Mouse (Mus musculus) limb, embryonic 13.5 days (tissue): ENCODE results near the gene E030018B13Rik. TPM values are rescaled to one million over a fixed set of nuclear protein-coding genes. Genes with fewer than 3 reads are reported as not detected.

Experiments
- ATAC-seq: fragments of 200-750 bp; cut with Nextera tagmentation; 2 replicates; pipeline ENCODE4 v1.8.0; 2017; ENCODE audit warnings: low read depth, moderate number of reproducible peaks, moderate TSS enrichment; ENCODE audit not compliant: low FRiP score
- H3K27ac ChIP-seq: fragments of 300-500 bp; sonication (generic); 2 replicates; pipeline ENCODE4 v1.5.1; 2015; ENCODE audit warnings: inconsistent platforms, mild to moderate bottlenecking, moderate library complexity
- H3K27me3 ChIP-seq: fragments of 300-500 bp; sonication (generic); 2 replicates; pipeline ENCODE4 v1.6.1; 2015; ENCODE audit warnings: mild to moderate bottlenecking, inconsistent platforms
- H3K36me3 ChIP-seq: fragments of 300-500 bp; sonication (generic); 2 replicates; pipeline ENCODE4 v1.6.1; 2015; ENCODE audit warnings: inconsistent platforms, mild to moderate bottlenecking, moderate library complexity
- H3K4me1 ChIP-seq: fragments of 300-500 bp; sonication (generic); 2 replicates; pipeline ENCODE4 v1.6.1; 2015; ENCODE audit warnings: inconsistent platforms
- H3K4me2 ChIP-seq: fragments of 300-500 bp; sonication (generic); replicated peaks from 2 replicates; pipeline ENCODE4 v1.6.1; 2015; ENCODE audit warnings: inconsistent platforms, mild to moderate bottlenecking, moderate library complexity
- H3K4me3 ChIP-seq: fragments of 300-500 bp; sonication (generic); 2 replicates; pipeline ENCODE4 v1.5.1; 2015; ENCODE audit warnings: moderate library complexity, mild to moderate bottlenecking, inconsistent platforms
- H3K9ac ChIP-seq: fragments of 300-500 bp; sonication (generic); 2 replicates; pipeline ENCODE4 v1.6.1; 2015; ENCODE audit warnings: mild to moderate bottlenecking, inconsistent platforms
- H3K9me3 ChIP-seq: fragments of 300-500 bp; sonication (generic); 2 replicates; pipeline ENCODE4 v1.6.1; 2016; ENCODE audit warnings: inconsistent platforms
- WGBS: fragments of 180-500 bp; shearing (Covaris S2); methylation state at CpG from one replicate; pipeline ENCODE4 v1.1.7; 2015; 5-methylcytosine and 5-hydroxymethylcytosine counted together
- polyA plus RNA-seq: library from polyadenylated mRNA; unstranded; fragments of >200 nt; fragmentation: Nextera tagmentation; extraction: Ambion mirVana; gene quantifications from 2 replicates; pipeline ENCODE4 v1.2.1, GENCODE M21; 2015

Gene E030018B13Rik
- polyA plus RNA-seq, 1 experiment from 2014 or later = 0.14 TPM

GRCm38 (mm10) chr7:63900411-63900810, 16.2 kb upstream of the E030018B13Rik start:
- Histone ChIP-seq H3K4me3 (no peak overlapping the region), H3K4me1 (peaks cover 55% of the 10 kb centered on the region)

GRCm38 (mm10) chr7:63901346-63901745, 15.3 kb upstream of the E030018B13Rik start:
- Histone ChIP-seq H3K27ac (no peak overlapping the region), H3K4me1 (peaks cover 51% of the 10 kb centered on the region), H3K9me3 (no peaks in the 10 kb centered on the region), H3K9ac (0 out of 2 replicates have a peak overlapping the region, but pooled peaks have one; percentile 8), H3K4me2 (no peak overlapping the region), H3K36me3 (no peaks in the 10 kb centered on the region), H3K4me3 (no peak overlapping the region), H3K27me3 (no peaks in the 10 kb centered on the region)
- no peak for ATAC-seq
- WGBS = 71% methylated on average over 11 of the region's 11 CpGs

More at GRCm38 (mm10) chr7:63900411-63900810, 16.2 kb upstream of the E030018B13Rik start:
- ATAC-seq = no peak
- H3K9me3 ChIP-seq = no peaks in the 10 kb centered on the region
- 93% methylated on average over 2 of the region's 2 CpGs for WGBS
- H3K27me3 ChIP-seq = no peaks in the 10 kb centered on the region
- no peak overlapping the region for H3K4me2 ChIP-seq
- H3K36me3 ChIP-seq = no peaks in the 10 kb centered on the region
- H3K9ac ChIP-seq = no peak overlapping the region
- no peak overlapping the region for H3K27ac ChIP-seq

- no peak overlapping the region for H3K4me2 ChIP-seq
- peak overlapping the region; percentile 8; the same call in 1 of the 2 replicates for H3K9ac ChIP-seq
- H3K4me1 ChIP-seq = peaks cover 45% of the 10 kb centered on the region
- H3K4me3 ChIP-seq = no peak overlapping the region
- 80% methylated on average over 3 of the region's 3 CpGs for WGBS
- H3K36me3 ChIP-seq = no peaks in the 10 kb centered on the region
- H3K27me3 ChIP-seq = no peaks in the 10 kb centered on the region
- no peak overlapping the region for H3K27ac ChIP-seq
- H3K9me3 ChIP-seq = no peaks in the 10 kb centered on the region
- no peak for ATAC-seq
Measured at GRCm38 (mm10) chr7:63901942-63902341, 14.7 kb upstream of the E030018B13Rik start.

- H3K9ac ChIP-seq = peak overlapping the region; percentile 6; the same call in 1 of the 2 replicates
- H3K36me3 ChIP-seq = no peaks in the 10 kb centered on the region
- H3K4me1 ChIP-seq = peaks cover 37% of the 10 kb centered on the region
- WGBS = 34% methylated on average over 3 of the region's 3 CpGs
- H3K9me3 ChIP-seq = no peaks in the 10 kb centered on the region
- peak overlapping the region; percentile 78 for H3K27ac ChIP-seq
- H3K4me3 ChIP-seq = no peak overlapping the region
- no peak overlapping the region for H3K4me2 ChIP-seq
- ATAC-seq = peak; percentile 19; the same call in 1 of the 2 replicates
- H3K27me3 ChIP-seq = no peaks in the 10 kb centered on the region
Measured at GRCm38 (mm10) chr7:63902604-63903210, 13.9 kb upstream of the E030018B13Rik start.

- Histone ChIP-seq H3K27me3 (no peaks in the 10 kb centered on the region), H3K4me3 (no peak overlapping the region), H3K27ac (peak overlapping the region; percentile 78; the same call in 1 of the 2 replicates), H3K4me1 (peaks cover 39% of the 10 kb centered on the region), H3K4me2 (no peak overlapping the region), H3K36me3 (no peaks in the 10 kb centered on the region), H3K9ac (0 out of 2 replicates have a peak overlapping the region, but pooled peaks have one; percentile 4), H3K9me3 (no peaks in the 10 kb centered on the region)
- 52% methylated on average over 9 of the region's 9 CpGs for WGBS
- no peak for ATAC-seq
Measured at GRCm38 (mm10) chr7:63903635-63904380, 12.8 kb upstream of the E030018B13Rik start.

- Histone ChIP-seq H3K27ac (no peak overlapping the region), H3K4me2 (no peak overlapping the region), H3K27me3 (no peaks in the 10 kb centered on the region), H3K4me3 (no peak overlapping the region), H3K36me3 (no peaks in the 10 kb centered on the region), H3K4me1 (peaks cover 45% of the 10 kb centered on the region), H3K9ac (no peak overlapping the region), H3K9me3 (no peaks in the 10 kb centered on the region)
- 77% methylated on average over 2 of the region's 2 CpGs for WGBS
- no peak for ATAC-seq
Measured at GRCm38 (mm10) chr7:63905190-63905589, 11.5 kb upstream of the E030018B13Rik start.

GRCm38 (mm10) chr7:63905642-63906041, 11.0 kb upstream of the E030018B13Rik start:
- no peak overlapping the region for H3K27ac ChIP-seq
- ATAC-seq = no peak
- WGBS = 85% methylated on average over 5 of the region's 5 CpGs

GRCm38 (mm10) chr7:63907778-63908495, 8.7 kb upstream of the E030018B13Rik start:
- 0 out of 2 replicates have a peak overlapping the region, but pooled peaks have one; percentile 55 for H3K27ac ChIP-seq
- WGBS = 91% methylated on average over 5 of the region's 5 CpGs

More at GRCm38 (mm10) chr7:63905642-63906041, 11.0 kb upstream of the E030018B13Rik start:
- no peaks in the 10 kb centered on the region for H3K9me3 ChIP-seq
- H3K4me2 ChIP-seq = no peak overlapping the region
- no peaks in the 10 kb centered on the region for H3K27me3 ChIP-seq
- peaks cover 48% of the 10 kb centered on the region for H3K4me1 ChIP-seq
- no peaks in the 10 kb centered on the region for H3K36me3 ChIP-seq
- no peak overlapping the region for H3K4me3 ChIP-seq
- H3K9ac ChIP-seq = no peak overlapping the region

GRCm38 (mm10) chr7:63908496-63909285, 8.0 kb upstream of the E030018B13Rik start:
- Histone ChIP-seq H3K27me3 (no peaks in the 10 kb centered on the region), H3K4me2 (peak overlapping the region; percentile 27; the same call in 1 of the 2 replicates), H3K36me3 (no peaks in the 10 kb centered on the region), H3K9me3 (no peaks in the 10 kb centered on the region), H3K9ac (no peak overlapping the region), H3K4me3 (no peak overlapping the region), H3K4me1 (peaks cover 54% of the 10 kb centered on the region), H3K27ac (peak overlapping the region; percentile 55; the same call in 1 of the 2 replicates)
- WGBS = 22% methylated on average over 10 of the region's 11 CpGs
- peak; percentile 25; the same call in 1 of the 2 replicates for ATAC-seq

More at GRCm38 (mm10) chr7:63907778-63908495, 8.7 kb upstream of the E030018B13Rik start:
- Histone ChIP-seq H3K4me3 (no peak overlapping the region), H3K9me3 (no peaks in the 10 kb centered on the region), H3K4me1 (peaks cover 55% of the 10 kb centered on the region), H3K9ac (no peak overlapping the region), H3K36me3 (no peaks in the 10 kb centered on the region), H3K4me2 (no peak overlapping the region), H3K27me3 (no peaks in the 10 kb centered on the region)
- ATAC-seq = no peak

GRCm38 (mm10) chr7:63910225-63910624, 6.4 kb upstream of the E030018B13Rik start:
- no peak overlapping the region for H3K27ac ChIP-seq

GRCm38 (mm10) chr7:63910912-63911311, 5.7 kb upstream of the E030018B13Rik start:
- H3K36me3 ChIP-seq = no peaks in the 10 kb centered on the region
- no peaks in the 10 kb centered on the region for H3K9me3 ChIP-seq
- no peak for ATAC-seq
- peaks cover 63% of the 10 kb centered on the region for H3K4me1 ChIP-seq
- no peak overlapping the region for H3K9ac ChIP-seq
- H3K27ac ChIP-seq = peak overlapping the region; percentile 28; the same call in 1 of the 2 replicates
- no peak overlapping the region for H3K4me3 ChIP-seq
- no peak overlapping the region for H3K4me2 ChIP-seq
- H3K27me3 ChIP-seq = no peaks in the 10 kb centered on the region
- WGBS = 21% methylated on average over 4 of the region's 4 CpGs

More at GRCm38 (mm10) chr7:63910225-63910624, 6.4 kb upstream of the E030018B13Rik start:
- Histone ChIP-seq H3K4me1 (peaks cover 63% of the 10 kb centered on the region), H3K4me3 (no peak overlapping the region), H3K4me2 (no peak overlapping the region), H3K27me3 (no peaks in the 10 kb centered on the region), H3K9me3 (no peaks in the 10 kb centered on the region), H3K9ac (no peak overlapping the region), H3K36me3 (no peaks in the 10 kb centered on the region)
- no peak for ATAC-seq
- WGBS = 54% methylated on average over 5 of the region's 5 CpGs
